Mouse (Mus musculus) olfactory bulb, adult 2 months (tissue): ENCODE measurements around the gene Ctnnb1. TPM values are rescaled to one million over a fixed set of nuclear protein-coding genes. Genes with fewer than 3 reads are reported as not detected.

Source experiments
- H3K27ac ChIP-seq: fragments of 200-500 bp; 2 replicates; pipeline ENCODE4 v1.5.1; 2012; ENCODE audit warnings: low read depth, low read length; ENCODE audit not compliant: insufficient read depth
- H3K4me1 ChIP-seq: fragments of 200-500 bp; 2 replicates; pipeline ENCODE4 v1.6.1; 2012; ENCODE audit warnings: low read length; ENCODE audit not compliant: control insufficient read depth, insufficient read depth
- H3K4me3 ChIP-seq: fragments of 200-500 bp; 2 replicates; pipeline ENCODE4 v1.5.1; 2012; ENCODE audit warnings: mild to moderate bottlenecking, low read depth, low read length, moderate library complexity; ENCODE audit not compliant: insufficient read depth
- CTCF ChIP-seq: fragments of 200-500 bp; IDR thresholded peaks from 2 replicates; pipeline ENCODE4 v1.5.1; 2012; ENCODE audit warnings: low read depth, mild to moderate bottlenecking, low read length, moderate library complexity; ENCODE audit not compliant: insufficient read depth
- POLR2A ChIP-seq: fragments of 200-500 bp; IDR thresholded peaks from 2 replicates; pipeline ENCODE4 v1.6.1; 2012; ENCODE audit warnings: mild to moderate bottlenecking, low read depth, low read length, moderate library complexity; ENCODE audit not compliant: insufficient read depth
- WGBS: fragments of 180-500 bp; shearing (Covaris S2); methylation state at CpG from one replicate; pipeline ENCODE4 v1.1.7; 2018; 5-methylcytosine and 5-hydroxymethylcytosine counted together
- polyA plus RNA-seq: library from polyadenylated mRNA; stranded (reverse); fragments of >200 nt; gene quantifications from 2 replicates; pipeline ENCODE4 v1.2.4, GENCODE M21; 2012; ENCODE audit warnings: low replicate concordance; ENCODE audit not compliant: missing spikeins, insufficient read depth, insufficient read length

Gene Ctnnb1
- polyA plus RNA-seq, 1 experiment, result 444 TPM

DNA sequence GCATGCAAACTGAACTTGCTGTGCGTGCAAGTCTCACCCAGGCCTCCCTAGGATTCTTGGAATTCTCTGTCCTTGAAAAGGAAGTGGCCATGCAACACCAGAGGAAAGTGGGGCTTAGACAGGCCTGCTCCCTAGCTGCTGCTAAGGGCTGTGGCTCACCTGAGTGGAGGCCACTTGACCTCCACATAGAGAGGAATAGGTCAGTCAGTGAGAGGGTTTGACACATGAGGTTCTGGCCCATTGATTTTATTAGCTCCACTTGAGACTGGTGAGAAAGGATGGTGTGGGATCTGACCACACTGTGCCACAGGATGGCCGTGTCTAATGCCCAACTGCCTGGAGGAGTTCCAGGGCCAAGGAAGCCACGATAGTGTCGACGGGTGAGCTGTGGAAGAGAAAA is 35.2 kb downstream of the Ctnnb1 start:
- no peak for TF ChIP-seq POLR2A
- no peak for TF ChIP-seq CTCF
- no peak overlapping the region for H3K4me3 ChIP-seq
- 67% methylated on average over 5 of the region's 5 CpGs for WGBS
- H3K27ac ChIP-seq, result no peak overlapping the region
- peaks cover 38% of the 10 kb centered on the region for H3K4me1 ChIP-seq

DNA sequence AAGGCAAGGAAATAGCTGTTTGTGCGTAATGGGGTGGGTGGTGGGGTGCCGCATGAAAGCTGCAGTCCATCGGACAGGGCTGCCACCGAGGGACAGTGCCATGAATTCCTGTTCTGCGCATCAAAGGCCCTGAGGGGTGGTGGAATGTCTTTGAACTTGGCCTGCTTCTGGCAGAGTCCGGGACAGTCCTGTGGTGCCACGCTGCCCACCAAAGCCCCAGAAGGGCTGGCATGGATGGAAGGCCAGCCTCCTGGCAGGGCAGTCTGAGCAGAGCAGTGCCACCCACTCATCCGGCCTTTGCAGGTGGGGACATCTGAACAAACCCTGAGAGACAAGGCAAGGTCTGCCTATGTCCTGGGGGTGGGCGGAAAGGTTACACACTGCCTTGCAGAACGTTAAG is 36.0 kb downstream of the Ctnnb1 start:
- TF ChIP-seq POLR2A (no peak), CTCF (no peak)
- H3K4me3 ChIP-seq, result no peak overlapping the region
- peaks cover 37% of the 10 kb centered on the region for H3K4me1 ChIP-seq
- WGBS, result 64% methylated on average over 10 of the region's 10 CpGs
- H3K27ac ChIP-seq, result no peak overlapping the region

DNA sequence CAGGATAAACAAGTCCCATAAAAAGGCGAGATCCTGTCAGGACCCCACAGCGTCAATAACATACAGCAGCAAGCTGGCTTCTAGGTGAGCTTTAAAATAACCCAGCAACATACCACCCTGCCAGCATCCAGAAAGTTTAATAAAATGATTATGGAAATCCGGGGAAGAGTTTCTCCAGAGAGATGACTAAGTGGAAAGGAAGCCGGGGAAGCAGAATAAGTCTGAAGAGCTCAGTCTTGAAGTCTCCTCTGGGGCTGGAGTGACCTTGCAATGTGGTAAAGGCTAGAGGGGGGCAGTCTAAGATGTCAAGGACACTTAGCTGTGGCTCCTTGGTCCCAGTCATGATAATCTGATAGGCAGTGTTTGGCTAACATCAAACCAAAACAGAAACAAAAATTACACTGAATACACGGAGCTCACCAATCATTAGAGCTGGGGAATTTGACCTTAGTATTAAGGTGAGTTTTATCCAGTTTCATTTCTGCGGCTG is 44.1 kb downstream of the Ctnnb1 start:
- WGBS, result 81% methylated on average over 6 of the region's 6 CpGs
- Histone ChIP-seq H3K4me3 (no peak overlapping the region), H3K4me1 (0 out of 2 replicates have a peak, but pooled peaks cover 2% of the 10 kb centered on the region), H3K27ac (no peak overlapping the region)
- TF ChIP-seq POLR2A (no peak), CTCF (no peak)

DNA sequence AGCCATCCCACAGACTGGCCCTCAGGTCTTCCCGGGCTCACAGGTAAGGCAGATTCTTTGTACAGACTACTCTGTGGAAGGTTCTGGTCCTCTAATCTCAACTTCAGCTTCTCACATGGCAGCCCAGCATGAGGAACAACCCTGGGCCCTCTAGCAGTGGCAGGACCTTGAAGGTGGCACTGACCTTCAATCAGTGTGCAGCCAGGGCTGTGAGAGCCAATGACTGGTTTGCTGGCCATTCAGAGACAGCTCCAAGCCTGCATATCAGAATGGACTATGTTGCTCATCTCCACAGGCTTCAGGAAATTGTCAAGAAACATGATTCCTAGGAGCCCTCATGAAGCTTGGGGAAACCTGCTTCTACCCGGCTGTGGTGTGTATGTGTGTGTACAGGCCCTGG is 45.2 kb downstream of the Ctnnb1 start:
- 89% methylated on average over 2 of the region's 2 CpGs for WGBS
- Histone ChIP-seq H3K4me1 (0 out of 2 replicates have a peak, but pooled peaks cover 2% of the 10 kb centered on the region), H3K4me3 (no peak overlapping the region), H3K27ac (no peak overlapping the region)
- TF ChIP-seq POLR2A, result no peak
- TF ChIP-seq CTCF, result no peak

DNA sequence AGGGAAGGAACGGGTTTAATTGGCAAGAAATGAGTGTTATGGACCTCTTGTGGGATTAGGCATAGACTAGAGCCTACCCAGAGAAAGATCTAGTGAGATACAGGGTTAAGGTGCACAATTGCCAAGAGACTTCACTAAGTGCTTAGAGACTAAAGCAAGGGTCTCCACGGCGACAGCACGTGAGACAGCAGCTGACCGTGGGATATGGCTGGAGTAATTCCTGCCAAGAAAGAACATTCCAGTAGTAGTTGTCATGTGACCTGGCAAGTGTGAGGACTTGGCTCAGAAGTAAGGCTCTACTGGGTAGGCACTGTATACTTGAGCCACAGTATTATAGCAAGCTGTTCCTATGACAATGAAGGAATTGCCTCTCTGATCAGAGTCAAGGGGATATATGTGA is 47.1 kb downstream of the Ctnnb1 start:
- no peak for TF ChIP-seq CTCF
- TF ChIP-seq POLR2A, result no peak
- Histone ChIP-seq H3K4me1 (0 out of 2 replicates have a peak, but pooled peaks cover 2% of the 10 kb centered on the region), H3K4me3 (no peak overlapping the region), H3K27ac (no peak overlapping the region)
- 47% methylated on average over 5 of the region's 5 CpGs for WGBS

DNA sequence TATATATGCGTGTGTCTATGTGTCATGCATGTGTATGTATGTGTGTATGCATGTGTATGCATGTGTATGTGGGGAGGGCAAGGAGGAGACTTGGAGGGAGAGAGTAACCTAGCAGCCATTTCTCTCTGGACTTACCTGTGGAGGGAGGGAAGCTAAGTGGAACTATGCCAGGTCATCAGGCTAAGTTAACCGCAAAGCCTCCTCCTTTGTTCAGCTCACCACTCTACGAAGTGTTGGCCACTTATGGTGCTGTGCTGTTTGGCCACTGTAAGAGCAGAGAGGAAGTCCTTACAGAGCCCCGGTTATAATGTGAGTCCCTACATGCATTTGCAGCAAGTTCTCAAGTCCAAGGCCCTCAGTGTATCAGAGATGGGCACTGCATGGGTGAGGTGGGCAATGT is 47.8 kb downstream of the Ctnnb1 start:
- TF ChIP-seq POLR2A, result no peak
- no peak overlapping the region for H3K27ac ChIP-seq
- 91% methylated on average over 4 of the region's 4 CpGs for WGBS
- 0 out of 2 replicates have a peak, but pooled peaks cover 4% of the 10 kb centered on the region for H3K4me1 ChIP-seq
- no peak overlapping the region for H3K4me3 ChIP-seq

DNA sequence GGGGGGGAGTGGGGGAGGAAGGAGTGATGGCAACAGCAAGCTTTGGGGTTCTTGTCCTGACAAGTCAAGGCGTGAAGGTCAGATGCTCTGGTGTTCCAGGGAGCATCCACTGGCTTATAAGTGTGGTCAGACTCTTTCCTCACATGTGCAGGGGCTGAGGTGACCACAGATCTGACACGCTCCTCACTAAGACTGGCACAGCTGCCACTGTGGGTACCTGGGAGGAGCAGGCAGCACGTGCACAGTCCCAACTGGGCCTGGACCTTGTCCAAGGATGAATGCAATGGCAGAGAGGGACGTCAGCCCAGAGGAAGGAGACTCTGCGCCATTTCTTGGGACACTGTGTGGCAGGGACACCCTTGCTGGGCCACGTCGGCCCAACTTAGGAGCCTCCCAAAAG is 52.8 kb downstream of the Ctnnb1 start:
- 81% methylated on average over 7 of the region's 7 CpGs for WGBS
- TF ChIP-seq CTCF, result no peak
- TF ChIP-seq POLR2A, result no peak
- no peak overlapping the region for H3K27ac ChIP-seq
- H3K4me1 ChIP-seq, result 0 out of 2 replicates have a peak, but pooled peaks cover 2% of the 10 kb centered on the region
- no peak overlapping the region for H3K4me3 ChIP-seq

DNA sequence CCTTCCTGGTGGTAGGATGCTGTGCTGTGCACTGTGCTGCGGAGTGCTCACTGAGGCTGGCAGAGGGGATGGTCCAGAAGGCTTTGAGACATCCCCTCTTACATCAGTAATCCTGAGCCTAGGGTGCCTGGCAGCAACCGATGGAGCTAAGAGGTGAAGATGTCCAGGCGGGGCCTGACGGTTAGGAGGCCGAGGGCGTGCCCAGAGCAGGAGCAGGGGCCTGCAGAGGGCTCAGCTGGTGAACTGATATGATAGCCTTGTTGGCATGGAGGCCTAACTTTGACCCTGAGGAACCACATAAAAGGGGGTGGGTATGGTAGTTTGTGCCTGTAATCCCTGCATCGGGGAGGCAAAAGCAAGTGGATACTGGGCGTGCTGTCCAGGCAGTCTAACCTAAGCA is 54.8 kb downstream of the Ctnnb1 start:
- Histone ChIP-seq H3K4me1 (peaks cover 19% of the 10 kb centered on the region), H3K4me3 (no peak overlapping the region), H3K27ac (no peak overlapping the region)
- 93% methylated on average over 8 of the region's 8 CpGs for WGBS
- TF ChIP-seq POLR2A (no peak), CTCF (no peak)

DNA sequence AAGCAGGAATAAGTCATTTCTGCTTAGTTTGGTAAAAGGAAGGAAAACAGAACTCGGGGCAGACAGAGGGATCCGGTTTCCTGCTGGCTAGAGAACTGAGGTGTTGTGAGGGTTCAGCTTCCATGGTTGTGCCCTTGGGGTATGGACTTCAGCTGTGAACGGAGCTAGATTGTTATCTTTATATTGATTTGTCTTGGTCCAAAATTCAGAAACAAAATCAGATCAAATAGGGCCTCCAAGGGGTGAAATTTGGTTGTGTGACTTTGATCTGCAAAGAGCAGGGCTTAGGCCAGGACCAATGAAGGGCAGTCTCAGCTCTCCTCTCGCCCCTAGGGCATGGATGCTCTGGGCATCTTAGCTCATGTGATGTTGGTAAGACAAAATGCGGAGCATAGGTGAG is 55.5 kb downstream of the Ctnnb1 start:
- no peak overlapping the region for H3K4me3 ChIP-seq
- H3K27ac ChIP-seq, result no peak overlapping the region
- 88% methylated on average over 5 of the region's 5 CpGs for WGBS
- H3K4me1 ChIP-seq, result peaks cover 21% of the 10 kb centered on the region
- no peak for TF ChIP-seq POLR2A
- TF ChIP-seq CTCF, result no peak

DNA sequence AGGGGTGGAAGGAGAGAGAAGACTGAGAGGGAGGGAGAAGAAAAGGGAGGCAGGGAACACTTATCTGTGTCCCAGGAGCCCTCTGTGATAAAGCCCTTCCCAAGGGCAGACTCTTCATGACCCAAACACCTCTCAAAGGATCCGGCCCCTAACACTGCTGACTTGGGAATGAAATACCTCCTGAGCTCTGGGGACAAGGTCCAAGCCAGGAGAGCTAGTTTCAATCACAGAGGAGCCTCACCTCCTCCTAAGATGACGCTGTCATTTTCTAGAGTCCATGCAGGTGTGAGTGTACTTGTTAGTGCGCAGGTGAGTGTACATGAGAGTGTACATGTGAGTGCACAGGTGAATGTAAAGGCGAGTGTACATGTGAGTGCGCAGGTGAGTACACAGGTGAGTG is 56.0 kb downstream of the Ctnnb1 start:
- H3K4me3 ChIP-seq, result no peak overlapping the region
- no peak overlapping the region for H3K27ac ChIP-seq
- TF ChIP-seq POLR2A, result no peak
- no peak for TF ChIP-seq CTCF
- WGBS, result 94% methylated on average over 5 of the region's 5 CpGs
- peaks cover 24% of the 10 kb centered on the region for H3K4me1 ChIP-seq
